Comparison of ENCODE assay signal across 31 mouse cellular contexts in the genomic region with DNA sequence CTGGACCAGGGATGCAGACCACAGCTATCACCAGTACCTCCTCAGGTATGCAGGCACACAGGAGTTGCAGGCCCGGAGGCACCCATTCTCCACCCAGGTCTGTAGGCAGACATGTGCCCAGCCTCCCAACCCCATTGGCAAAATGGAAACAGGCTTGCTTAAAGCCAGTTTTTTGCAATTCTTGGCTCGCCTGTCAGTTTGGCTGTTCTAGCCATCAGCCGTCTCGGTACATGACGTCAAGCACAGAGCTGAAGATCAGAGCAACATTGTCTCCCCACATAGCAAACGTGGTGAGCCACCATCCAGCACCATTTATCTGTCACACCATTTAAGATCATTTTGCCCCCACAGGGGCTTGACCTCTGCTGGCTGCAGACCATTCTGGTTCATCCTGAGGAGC.
DNase-seq lines count a peak whose midpoint lies in the region; ATAC-seq and TF ChIP-seq lines count a peak whose summit lies in the region.
"Had no signal": no experiment of that assay in that cellular context is flagged by ENCODE, and none has a peak within 500 bp of the region (broad histone marks: within the 10 kb centered on the region; RNA-seq: fewer than 3 reads in every experiment).

No protein-coding gene starts in this region.

- H3K9me3 ChIP-seq in forebrain, postnatal 0 days (ENCODE audit: low read length) = no peaks in the 10 kb centered on the region
- H3K9me3 ChIP-seq: embryonic facial prominence, embryonic 10.5 days; embryonic facial prominence, embryonic 15.5 days; forebrain, embryonic 15.5 days; heart, embryonic 10.5 days; heart, embryonic 15.5 days; intestine, embryonic 15.5 days; limb, embryonic 12.5 days; liver, embryonic 13.5 days; lung, embryonic 15.5 days; stomach, embryonic 15.5 days had no signal

- no peak overlapping the region for H3K4me3 ChIP-seq in liver, adult 2 months (ENCODE audit: insufficient read depth, low read depth, low read length)
- H3K4me3 ChIP-seq in forebrain, postnatal 0 days (ENCODE audit: low read depth, low read length) = no peak overlapping the region
- H3K4me3 ChIP-seq: embryonic facial prominence, embryonic 10.5 days; embryonic facial prominence, embryonic 15.5 days; forebrain, embryonic 15.5 days; heart, embryonic 10.5 days; heart, embryonic 15.5 days; intestine, embryonic 15.5 days; limb, embryonic 12.5 days; liver, embryonic 13.5 days; lung, embryonic 15.5 days; stomach, embryonic 15.5 days had no signal

- TF ChIP-seq POLR2A in liver, adult 2 months (IDR thresholded peaks at IDR 0.05; ENCODE audit: extremely low read depth, insufficient read depth, low read length) = no peak

- TF ChIP-seq CTCF in liver, adult 2 months (IDR thresholded peaks at IDR 0.05; ENCODE audit: low read depth, low read length) = no peak
- no peak for TF ChIP-seq CTCF in forebrain, postnatal 0 days (IDR thresholded peaks at IDR 0.05; ENCODE audit: low read depth)

- peaks cover 3% of the 10 kb centered on the region; the same call in 1 of the 2 replicates for H3K4me1 ChIP-seq in liver, adult 2 months (ENCODE audit: control insufficient read depth, insufficient read depth, low read length)
- H3K4me1 ChIP-seq in forebrain, postnatal 0 days (ENCODE audit: insufficient read depth) = no peaks in the 10 kb centered on the region
- H3K4me1 ChIP-seq: forebrain, embryonic 15.5 days; heart, embryonic 15.5 days; stomach, embryonic 15.5 days had no signal

- no peaks in the 10 kb centered on the region for H3K27me3 ChIP-seq in liver, adult 2 months (ENCODE audit: control insufficient read depth, insufficient read depth, low read length)
- no peaks in the 10 kb centered on the region for H3K27me3 ChIP-seq in forebrain, postnatal 0 days (ENCODE audit: insufficient read depth, low read length)
- H3K27me3 ChIP-seq: CH12.LX; embryonic facial prominence, embryonic 15.5 days; forebrain, embryonic 15.5 days; heart, embryonic 15.5 days; intestine, embryonic 15.5 days; limb, embryonic 12.5 days; liver, embryonic 13.5 days; lung, embryonic 15.5 days; stomach, embryonic 15.5 days had no signal

- no peak for ATAC-seq in forebrain, postnatal 0 days
- ATAC-seq: activated CD4-positive, CD25-positive, alpha-beta regulatory T cell, adult 4 months; forebrain, embryonic 15.5 days; hindbrain, postnatal 0 days; intestine, embryonic 15.5 days; midbrain, embryonic 16.5 days had no signal

- no peak overlapping the region for H3K9ac ChIP-seq in liver, adult 2 months (ENCODE audit: low read depth, low read length)
- no peak overlapping the region for H3K9ac ChIP-seq in forebrain, postnatal 0 days
- H3K9ac ChIP-seq: embryonic facial prominence, embryonic 15.5 days; forebrain, embryonic 15.5 days; heart, embryonic 15.5 days; intestine, embryonic 15.5 days; limb, embryonic 12.5 days; liver, embryonic 13.5 days; lung, embryonic 15.5 days; stomach, embryonic 15.5 days had no signal

- DNase-seq in adrenal gland, adult 2 months = peak; percentile 10
- DNase-seq in adrenal gland, postnatal 4 days (ENCODE audit: low spot score in 2 of 2) = no peak
- peak; percentile 71 for DNase-seq in liver, adult 2 months (ENCODE audit: extremely low read depth, low read depth, low spot score)
- no peak for DNase-seq in liver
- peak; percentile 53 for DNase-seq in layer of hippocampus, adult 9-11 months
- DNase-seq in lung, postnatal 36 days = peak; percentile 40
- DNase-seq in forebrain, postnatal 0 days = no peak
- DNase-seq in c-Kit-positive CD71-positive TER-119-positive erythroid progenitor cells, embryonic 14.5 days (ENCODE audit: low spot score) = no peak
- DNase-seq: adrenal gland, postnatal 10 days; cerebellum, adult 2 months; cerebellum, postnatal 14 days; gastrocnemius, postnatal 10 days; heart, adult 11 months; kidney, adult 9 months; kidney, postnatal 10 days; liver, embryonic 13.5 days; right cerebral cortex, postnatal 25 days had no signal

- H3K27ac ChIP-seq in liver, adult 2 months (replicated peaks; ENCODE audit: insufficient read depth, low read depth, low read length) = no peak overlapping the region
- H3K27ac ChIP-seq in forebrain, postnatal 0 days (ENCODE audit: low read depth, low read length) = no peak overlapping the region
- H3K27ac ChIP-seq: embryonic facial prominence, embryonic 15.5 days; forebrain, embryonic 15.5 days; heart, embryonic 15.5 days; hindbrain, postnatal 0 days; intestine, embryonic 15.5 days; limb, embryonic 12.5 days; liver, embryonic 13.5 days; lung, embryonic 15.5 days; stomach, embryonic 15.5 days had no signal

- H3K4me2 ChIP-seq in forebrain, postnatal 0 days (ENCODE audit: low read depth) = no peak overlapping the region
- H3K4me2 ChIP-seq: embryonic facial prominence, embryonic 15.5 days; forebrain, embryonic 15.5 days; heart, embryonic 15.5 days; intestine, embryonic 15.5 days; limb, embryonic 12.5 days; liver, embryonic 13.5 days; lung, embryonic 15.5 days; midbrain, embryonic 11.5 days; stomach, embryonic 15.5 days had no signal

- 64% methylated on average over 6 of the region's 6 CpGs for WGBS in liver, adult 2 months
- 80% methylated on average over 6 of the region's 6 CpGs for WGBS in forebrain, postnatal 0 days

- H3K36me3 ChIP-seq in liver, adult 2 months (ENCODE audit: control insufficient read depth, insufficient read depth, low read length) = no peaks in the 10 kb centered on the region
- H3K36me3 ChIP-seq in forebrain, postnatal 0 days (ENCODE audit: insufficient read depth) = no peaks in the 10 kb centered on the region
- H3K36me3 ChIP-seq: embryonic facial prominence, embryonic 10.5 days; embryonic facial prominence, embryonic 15.5 days; forebrain, embryonic 15.5 days; heart, embryonic 10.5 days; heart, embryonic 15.5 days; intestine, embryonic 15.5 days; limb, embryonic 12.5 days; liver, embryonic 13.5 days; lung, embryonic 15.5 days; stomach, embryonic 15.5 days had no signal

- no peaks in the 10 kb centered on the region for H3K79me2 ChIP-seq in liver, adult 2 months (ENCODE audit: control insufficient read depth, insufficient read depth, low read length)

Comparison
In these comparisons a context has a peak if more than half of its experiments do, and no peak if none do; other contexts are left out.
1. DNase-seq: peak in adrenal gland, adult 2 months (single experiment), liver, adult 2 months (single experiment), layer of hippocampus, adult 9-11 months (single experiment) and lung, postnatal 36 days (single experiment); none in adrenal gland, postnatal 4 days (0 of 2), liver (single experiment), forebrain, postnatal 0 days (single experiment) and c-Kit-positive CD71-positive TER-119-positive erythroid progenitor cells, embryonic 14.5 days (single experiment).